Mouse (Mus musculus) liver, adult 2 months (tissue): Measurements from ENCODE around the gene Rhod. TPM values are rescaled to one million over a fixed set of nuclear protein-coding genes. Genes with fewer than 3 reads are reported as not detected.

Experiments used
- DNase-seq: peaks from one replicate; pipeline ENCODE4 v3.0.0-alpha.2; 2011; ENCODE audit warnings: low read depth, low spot score; ENCODE audit errors: extremely low read depth
- H3K27ac ChIP-seq: fragments of 200-500 bp; replicated peaks from 2 replicates; pipeline ENCODE4 v1.5.1; 2012; ENCODE audit warnings: low read depth, mild to moderate bottlenecking, control low read depth, inconsistent platforms, low read length; ENCODE audit not compliant: insufficient read depth
- H3K27me3 ChIP-seq: fragments of 200-500 bp; 2 replicates; pipeline ENCODE4 v1.6.1; 2012; ENCODE audit warnings: mild to moderate bottlenecking, moderate library complexity, low read length, inconsistent platforms; ENCODE audit not compliant: control insufficient read depth, insufficient read depth
- H3K36me3 ChIP-seq: fragments of 200-500 bp; 2 replicates; pipeline ENCODE4 v1.6.1; 2012; ENCODE audit warnings: low read length, inconsistent platforms; ENCODE audit not compliant: control insufficient read depth, insufficient read depth
- H3K4me1 ChIP-seq: fragments of 200-500 bp; 2 replicates; pipeline ENCODE4 v1.6.1; 2011; ENCODE audit warnings: low read length; ENCODE audit not compliant: control insufficient read depth, insufficient read depth
- H3K4me3 ChIP-seq: fragments of 200-500 bp; 2 replicates; pipeline ENCODE4 v1.5.1; 2011; ENCODE audit warnings: low read depth, mild to moderate bottlenecking, control low read depth, low read length, moderate library complexity; ENCODE audit not compliant: insufficient read depth
- H3K79me2 ChIP-seq: fragments of 200-500 bp; 2 replicates; pipeline ENCODE4 v1.6.1; 2012; ENCODE audit warnings: inconsistent platforms, mild to moderate bottlenecking, low read length, moderate library complexity; ENCODE audit not compliant: control insufficient read depth, insufficient read depth
- H3K9ac ChIP-seq: fragments of 200-500 bp; 2 replicates; pipeline ENCODE4 v1.6.1; 2012; ENCODE audit warnings: low read depth, mild to moderate bottlenecking, control low read depth, inconsistent platforms, low read length
- CTCF ChIP-seq: fragments of 200-500 bp; IDR thresholded peaks from 2 replicates; pipeline ENCODE4 v1.5.1; 2011; ENCODE audit warnings: low read depth, low read length, control low read depth
- POLR2A ChIP-seq: fragments of 200-500 bp; IDR thresholded peaks from 2 replicates; pipeline ENCODE4 v1.6.1; 2011; ENCODE audit warnings: low read length, control low read depth; ENCODE audit not compliant: insufficient read depth; ENCODE audit errors: extremely low read depth
- WGBS: fragments of 180-500 bp; shearing (Covaris S2); methylation state at CpG from one replicate; pipeline ENCODE4 v1.1.7; 2018; 5-methylcytosine and 5-hydroxymethylcytosine counted together
- polyA plus RNA-seq: library from polyadenylated mRNA; depleted of rRNA; stranded (reverse); fragments of >200 nt; gene quantifications from 2 replicates; pipeline ENCODE4 v1.2.3, GENCODE M21; 2012
- total RNA-seq: library from RNA; depleted of rRNA; stranded (reverse); fragments of >200 nt; gene quantifications from 2 replicates; pipeline ENCODE4 v1.2.3, GENCODE M21; 2014

Rhod gene
- total and polyA plus RNA-seq, 2 experiments: 23.9 to 34.9 TPM

DNA sequence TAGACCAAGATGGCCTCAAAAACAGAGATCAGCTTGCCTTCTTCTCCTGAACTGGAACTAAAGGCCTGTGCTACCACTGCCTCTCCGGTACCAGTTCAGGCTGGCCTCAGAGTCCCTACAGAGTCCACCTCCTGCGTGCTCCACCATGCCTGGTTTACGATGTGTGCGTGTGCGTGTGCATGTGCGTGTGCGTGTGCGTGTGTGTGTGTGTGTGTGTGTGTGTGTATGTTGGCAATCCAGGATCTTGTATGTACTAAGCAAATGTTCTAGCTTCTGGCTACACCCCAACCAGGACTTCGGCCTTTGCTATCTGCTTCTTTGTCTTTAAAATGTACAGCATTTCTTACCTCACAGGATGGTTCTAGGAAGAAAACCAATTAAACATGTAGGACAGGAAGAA lies 10.0 kb upstream of the Rhod start:
- TF ChIP-seq POLR2A (no peak), CTCF (no peak)
- H3K4me1 ChIP-seq: no peaks in the 10 kb centered on the region
- H3K79me2 ChIP-seq: no peaks in the 10 kb centered on the region
- H3K9ac ChIP-seq: no peak overlapping the region
- no peak overlapping the region for H3K27ac ChIP-seq
- no peaks in the 10 kb centered on the region for H3K27me3 ChIP-seq
- no peak for DNase-seq
- no peak overlapping the region for H3K4me3 ChIP-seq
- WGBS: 93% methylated on average over 9 of the region's 9 CpGs
- H3K36me3 ChIP-seq: no peaks in the 10 kb centered on the region

DNA sequence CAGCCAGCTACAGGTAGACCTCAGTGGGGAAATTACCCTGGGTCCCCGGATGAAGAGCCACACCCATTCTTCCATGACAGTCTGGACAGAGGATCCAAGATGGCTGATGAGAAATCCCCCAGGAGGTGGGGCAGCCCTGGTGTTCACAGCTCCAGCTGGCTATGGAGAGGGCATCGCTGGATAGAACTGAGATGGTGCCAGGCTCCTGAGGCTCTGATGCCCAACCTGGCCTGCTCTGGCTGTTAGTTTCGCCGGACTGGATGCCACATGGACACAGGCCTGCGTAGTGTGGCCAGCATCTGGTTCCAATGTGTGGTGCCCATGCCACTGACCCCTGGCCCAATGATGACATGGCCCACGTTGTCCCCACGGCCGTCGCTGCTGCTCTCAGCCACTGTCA lies 8.2 kb upstream of the Rhod start:
- H3K4me3 ChIP-seq: no peak overlapping the region
- H3K9ac ChIP-seq: no peak overlapping the region
- TF ChIP-seq POLR2A: no peak
- no peak for TF ChIP-seq CTCF
- 92% methylated on average over 9 of the region's 9 CpGs for WGBS
- no peaks in the 10 kb centered on the region for H3K36me3 ChIP-seq
- no peak for DNase-seq
- no peaks in the 10 kb centered on the region for H3K27me3 ChIP-seq
- H3K79me2 ChIP-seq: no peaks in the 10 kb centered on the region
- no peaks in the 10 kb centered on the region for H3K4me1 ChIP-seq
- H3K27ac ChIP-seq: no peak overlapping the region

DNA sequence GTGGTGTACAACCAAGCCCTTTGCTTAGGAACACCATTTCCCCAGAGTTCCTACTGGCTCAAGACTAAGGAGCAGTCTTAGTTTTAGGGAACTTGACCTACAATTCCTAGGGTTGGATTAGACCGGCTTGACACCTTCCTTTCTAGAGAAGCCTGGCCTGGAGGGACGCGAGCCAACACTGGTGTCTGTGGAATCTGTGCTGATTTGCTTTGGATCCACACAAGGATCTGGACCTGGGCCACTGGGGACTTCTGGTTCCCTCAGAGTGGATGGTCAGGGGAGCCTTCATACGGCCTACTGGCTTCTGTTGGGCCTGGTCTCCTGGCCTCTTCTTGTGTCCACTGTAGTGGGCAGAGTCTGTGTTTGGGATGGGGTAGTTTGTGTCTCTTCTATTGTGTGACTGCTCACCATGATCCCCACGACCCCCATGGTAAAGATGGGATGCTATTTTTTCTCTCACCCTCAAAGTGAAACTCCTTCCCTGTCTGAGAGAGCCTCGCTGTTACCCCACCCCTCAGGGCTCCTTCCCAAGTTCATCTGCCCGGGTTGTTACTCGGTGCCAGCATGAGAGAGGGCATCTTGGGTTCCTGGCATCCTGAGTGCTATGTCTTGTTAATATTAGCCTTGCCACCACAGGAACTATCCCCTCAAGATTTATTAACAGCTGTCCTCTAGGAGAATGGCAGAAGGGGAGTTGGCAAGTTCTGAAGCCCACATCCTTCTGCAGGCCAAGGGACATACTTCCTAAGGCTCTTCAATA lies 7.6 kb upstream of the Rhod start:
- DNase-seq: no peak
- H3K4me1 ChIP-seq: peaks cover 1% of the 10 kb centered on the region; the same call in 1 of the 2 replicates
- no peaks in the 10 kb centered on the region for H3K79me2 ChIP-seq
- H3K27me3 ChIP-seq: no peaks in the 10 kb centered on the region
- WGBS: 96% methylated on average over 8 of the region's 8 CpGs
- H3K4me3 ChIP-seq: no peak overlapping the region
- no peak overlapping the region for H3K9ac ChIP-seq
- H3K27ac ChIP-seq: no peak overlapping the region
- TF ChIP-seq POLR2A (no peak), CTCF (no peak)
- H3K36me3 ChIP-seq: no peaks in the 10 kb centered on the region

DNA sequence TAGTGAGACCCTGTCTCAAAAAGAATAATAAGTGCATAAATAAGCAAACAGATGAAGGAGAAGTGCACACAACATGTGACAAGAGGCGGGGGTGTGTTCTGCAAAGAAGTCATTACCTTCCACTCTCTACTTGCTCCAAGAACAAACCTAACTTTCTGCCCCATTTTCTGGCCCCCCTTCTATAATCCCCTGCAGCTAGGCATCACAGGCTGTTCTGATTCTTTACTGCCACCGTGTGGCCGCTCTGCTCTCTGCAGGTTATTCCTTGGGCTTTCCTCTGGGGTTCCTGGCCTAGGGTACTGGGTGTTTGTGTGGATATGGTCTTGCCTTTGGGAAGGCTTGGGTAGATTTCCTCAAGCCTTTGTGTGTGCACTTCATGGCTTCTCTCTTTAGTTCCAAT lies 3.2 kb upstream of the Rhod start:
- H3K27ac ChIP-seq: peak overlapping the region; percentile 89

DNA sequence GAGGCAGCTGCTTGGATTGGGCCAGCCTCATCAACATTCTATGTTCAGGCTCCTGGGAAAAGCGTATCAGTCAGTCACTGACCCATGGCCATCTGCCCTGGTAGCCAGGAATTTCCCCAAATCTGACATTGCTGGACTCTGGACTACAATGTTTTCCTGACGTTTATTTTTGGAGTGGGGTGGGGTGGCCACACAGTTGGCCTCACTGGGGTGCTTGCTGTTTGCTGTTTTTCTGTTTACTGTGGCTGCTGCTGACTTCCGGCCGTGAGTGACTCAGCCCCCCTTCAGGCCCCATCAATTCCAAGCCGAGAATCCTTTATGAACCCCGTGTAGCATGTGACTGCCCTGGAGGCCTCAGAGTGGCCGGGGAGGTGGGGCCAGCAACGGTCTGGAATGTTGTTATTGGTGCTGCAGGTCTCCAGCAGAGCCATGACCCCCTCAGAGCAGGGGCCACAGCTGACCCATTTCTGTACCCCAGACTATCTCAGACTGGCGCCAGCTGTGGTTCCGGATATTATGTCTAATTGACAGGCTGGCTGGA lies 2.5 kb upstream of the Rhod start:
- Histone ChIP-seq H3K27ac (peak overlapping the region; percentile 89), H3K9ac (peak overlapping the region; percentile 14), H3K27me3 (no peaks in the 10 kb centered on the region), H3K4me3 (no peak overlapping the region), H3K79me2 (peaks cover 12% of the 10 kb centered on the region; the same call in 1 of the 2 replicates), H3K36me3 (no peaks in the 10 kb centered on the region), H3K4me1 (peaks cover 25% of the 10 kb centered on the region)
- WGBS: 2% methylated on average over 10 of the region's 10 CpGs
- TF ChIP-seq POLR2A (0 out of 2 replicates have a peak, but pooled peaks have one; percentile 20), CTCF (no peak)
- peak; percentile 95 for DNase-seq

More for the DNA sequence above, 3.2 kb upstream of the Rhod start:
- peaks cover 12% of the 10 kb centered on the region; the same call in 1 of the 2 replicates for H3K79me2 ChIP-seq
- peaks cover 25% of the 10 kb centered on the region for H3K4me1 ChIP-seq
- no peak overlapping the region for H3K4me3 ChIP-seq
- H3K27me3 ChIP-seq: no peaks in the 10 kb centered on the region
- TF ChIP-seq CTCF: peak; percentile 85
- no peak for TF ChIP-seq POLR2A
- DNase-seq: peak; percentile 52
- peak overlapping the region; percentile 14; the same call in 1 of the 2 replicates for H3K9ac ChIP-seq
- 6% methylated on average over 3 of the region's 3 CpGs for WGBS
- H3K36me3 ChIP-seq: no peaks in the 10 kb centered on the region

DNA sequence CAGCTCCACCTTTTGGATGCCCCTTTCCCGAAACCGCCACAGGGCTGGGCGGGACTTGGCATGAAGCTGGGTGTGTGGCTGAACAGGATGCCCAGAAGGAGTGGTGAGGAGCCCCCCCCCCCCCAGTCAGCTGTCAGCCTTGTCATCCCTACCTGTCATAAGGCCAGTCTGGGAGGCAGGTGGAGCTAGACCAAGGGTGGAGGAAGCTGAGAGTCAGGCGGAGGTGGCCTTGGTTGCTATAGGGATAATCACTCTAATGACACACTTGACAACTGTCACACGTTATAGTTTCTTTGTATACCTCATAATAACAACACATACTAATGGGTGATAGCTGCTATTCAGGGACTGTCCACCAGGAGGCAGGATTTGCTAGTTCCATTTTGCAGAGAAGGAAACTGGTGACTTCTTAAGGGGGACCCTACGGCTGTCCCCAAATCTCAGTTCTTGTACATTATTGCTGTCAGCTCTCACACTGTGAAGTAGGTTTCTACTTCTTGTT lies 1.9 kb upstream of the Rhod start:
- DNase-seq: peak; percentile 32
- 4% methylated on average over 6 of the region's 6 CpGs for WGBS
- no peak overlapping the region for H3K9ac ChIP-seq
- H3K27me3 ChIP-seq: no peaks in the 10 kb centered on the region
- peaks cover 30% of the 10 kb centered on the region for H3K4me1 ChIP-seq
- H3K36me3 ChIP-seq: no peaks in the 10 kb centered on the region
- TF ChIP-seq CTCF: 0 out of 2 replicates have a peak, but pooled peaks have one; percentile 24
- TF ChIP-seq POLR2A: no peak
- H3K27ac ChIP-seq: peak overlapping the region; percentile 89
- H3K79me2 ChIP-seq: peaks cover 16% of the 10 kb centered on the region
- no peak overlapping the region for H3K4me3 ChIP-seq
